Mouse (Mus musculus) liver, embryonic 13.5 days (tissue): ENCODE data around the gene Ipp. TPM values are rescaled to one million over a fixed set of nuclear protein-coding genes. Genes with fewer than 3 reads are reported as not detected.

ENCODE experiments used
- ATAC-seq: fragments of 200-750 bp; cut with Nextera tagmentation; 2 replicates; pipeline ENCODE4 v1.8.0; 2017; ENCODE audit warnings: low read depth, mild to moderate bottlenecking, moderate number of reproducible peaks, moderate library complexity
- DNase-seq: peaks from one replicate; pipeline ENCODE4 v3.0.0; 2022
- H3K27ac ChIP-seq: fragments of 300-500 bp; sonication (generic); 2 replicates; pipeline ENCODE4 v1.5.1; 2015; ENCODE audit warnings: moderate library complexity, mild to moderate bottlenecking, inconsistent platforms
- H3K27me3 ChIP-seq: fragments of 300-500 bp; sonication (generic); 2 replicates; pipeline ENCODE4 v1.6.1; 2015; ENCODE audit warnings: mild to moderate bottlenecking, inconsistent platforms
- H3K36me3 ChIP-seq: fragments of 300-500 bp; sonication (generic); 2 replicates; pipeline ENCODE4 v1.6.1; 2015; ENCODE audit warnings: mild to moderate bottlenecking, inconsistent platforms
- H3K4me1 ChIP-seq: fragments of 300-500 bp; sonication (generic); replicated peaks from 2 replicates; pipeline ENCODE4 v1.6.1; 2015; ENCODE audit warnings: inconsistent platforms
- H3K4me2 ChIP-seq: fragments of 300-500 bp; sonication (generic); 2 replicates; pipeline ENCODE4 v1.6.1; 2015; ENCODE audit warnings: inconsistent platforms, mild to moderate bottlenecking, moderate library complexity
- H3K4me3 ChIP-seq: fragments of 300-500 bp; sonication (generic); replicated peaks from 2 replicates; pipeline ENCODE4 v1.5.1; 2015; ENCODE audit warnings: mild to moderate bottlenecking, inconsistent platforms
- H3K9ac ChIP-seq: fragments of 300-500 bp; sonication (generic); 2 replicates; pipeline ENCODE4 v1.6.1; 2015; ENCODE audit warnings: mild to moderate bottlenecking, inconsistent platforms
- H3K9me3 ChIP-seq: fragments of 300-500 bp; sonication (generic); replicated peaks from 2 replicates; pipeline ENCODE4 v1.6.1; 2016; ENCODE audit warnings: inconsistent platforms
- WGBS: fragments of 180-500 bp; shearing (Covaris S2); methylation state at CpG from one replicate; pipeline ENCODE4 v1.1.7; 2015; ENCODE audit not compliant: insufficient replicate concordance; 5-methylcytosine and 5-hydroxymethylcytosine counted together
- polyA plus RNA-seq: library from polyadenylated mRNA; unstranded; fragments of >200 nt; fragmentation: Nextera tagmentation; extraction: Ambion mirVana; gene quantifications from 2 replicates; pipeline ENCODE4 v1.2.1, GENCODE M21; 2015

The Ipp gene
- polyA plus RNA-seq, 1 experiment from 2014 or later, result 16.2 TPM

- no peak overlapping the region for H3K27ac ChIP-seq
- peak; percentile 47; the same call in 1 of the 2 replicates for ATAC-seq
- no peak overlapping the region for H3K9ac ChIP-seq
- no peaks in the 10 kb centered on the region for H3K9me3 ChIP-seq
- H3K36me3 ChIP-seq, result no peaks in the 10 kb centered on the region
- WGBS, result 70% methylated on average over 3 of the region's 3 CpGs
- DNase-seq, result no peak
- peaks cover 13% of the 10 kb centered on the region for H3K4me1 ChIP-seq
- H3K4me2 ChIP-seq, result no peak overlapping the region
- no peaks in the 10 kb centered on the region for H3K27me3 ChIP-seq
- no peak overlapping the region for H3K4me3 ChIP-seq
Observed at GRCm38 (mm10) chr4:116499978-116500377, 7.4 kb upstream of the Ipp start.

- Histone ChIP-seq H3K4me1 (peaks cover 23% of the 10 kb centered on the region), H3K9ac (peak overlapping the region; percentile 88), H3K27me3 (no peaks in the 10 kb centered on the region), H3K27ac (peak overlapping the region; percentile 83), H3K4me2 (peak overlapping the region; percentile 78), H3K4me3 (peak overlapping the region; percentile 77), H3K9me3 (no peaks in the 10 kb centered on the region), H3K36me3 (peaks cover 4% of the 10 kb centered on the region; the same call in 1 of the 2 replicates)
- 21% methylated on average over 11 of the region's 11 CpGs for WGBS
- ATAC-seq, result peak; percentile 4; the same call in 1 of the 2 replicates
- no peak for DNase-seq
Observed at GRCm38 (mm10) chr4:116506886-116507424, 394 bp upstream of the Ipp start.

GRCm38 (mm10) chr4:116531109-116531508 is 23.8 kb downstream of the Ipp start:
- no peaks in the 10 kb centered on the region for H3K9me3 ChIP-seq
- no peaks in the 10 kb centered on the region for H3K4me1 ChIP-seq
- no peak overlapping the region for H3K27ac ChIP-seq
- DNase-seq (no peak), ATAC-seq (no peak)
- WGBS, result 55% methylated on average over 2 of the region's 2 CpGs
- H3K4me2 ChIP-seq, result no peak overlapping the region
- peaks cover 31% of the 10 kb centered on the region for H3K36me3 ChIP-seq
- no peaks in the 10 kb centered on the region for H3K27me3 ChIP-seq
- H3K9ac ChIP-seq, result no peak overlapping the region
- no peak overlapping the region for H3K4me3 ChIP-seq

GRCm38 (mm10) chr4:116536351-116536750 is 29.0 kb downstream of the Ipp start:
- Histone ChIP-seq H3K27me3 (no peaks in the 10 kb centered on the region), H3K9me3 (no peaks in the 10 kb centered on the region), H3K9ac (no peak overlapping the region), H3K4me2 (no peak overlapping the region), H3K4me3 (no peak overlapping the region), H3K36me3 (peaks cover 23% of the 10 kb centered on the region), H3K4me1 (no peaks in the 10 kb centered on the region), H3K27ac (no peak overlapping the region)
- no peak for DNase-seq
- ATAC-seq, result no peak

DNA sequence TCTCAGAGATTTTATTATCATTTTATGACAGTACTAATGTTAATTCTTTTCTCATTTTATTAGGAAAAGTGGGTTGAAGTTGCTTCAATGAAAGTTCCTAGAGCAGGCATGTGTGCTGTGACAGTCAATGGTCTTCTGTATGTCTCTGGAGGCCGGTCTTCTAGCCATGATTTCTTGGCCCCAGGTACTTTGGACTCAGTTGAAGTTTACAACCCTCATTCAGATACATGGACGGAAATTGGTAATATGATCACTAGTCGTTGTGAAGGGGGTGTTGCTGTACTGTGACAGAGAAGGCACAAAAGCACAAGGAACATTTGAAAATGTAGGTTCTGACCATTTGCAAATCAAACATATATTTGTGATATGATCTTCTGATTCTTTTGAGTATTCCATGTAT is 30.4 kb downstream of the Ipp start:
- Histone ChIP-seq H3K4me3 (no peak overlapping the region), H3K4me2 (no peak overlapping the region), H3K9ac (no peak overlapping the region), H3K4me1 (no peaks in the 10 kb centered on the region), H3K27ac (no peak overlapping the region), H3K36me3 (peaks cover 16% of the 10 kb centered on the region), H3K27me3 (no peaks in the 10 kb centered on the region), H3K9me3 (no peaks in the 10 kb centered on the region)
- WGBS, result 78% methylated on average over 3 of the region's 3 CpGs
- ATAC-seq (no peak), DNase-seq (no peak)

DNA sequence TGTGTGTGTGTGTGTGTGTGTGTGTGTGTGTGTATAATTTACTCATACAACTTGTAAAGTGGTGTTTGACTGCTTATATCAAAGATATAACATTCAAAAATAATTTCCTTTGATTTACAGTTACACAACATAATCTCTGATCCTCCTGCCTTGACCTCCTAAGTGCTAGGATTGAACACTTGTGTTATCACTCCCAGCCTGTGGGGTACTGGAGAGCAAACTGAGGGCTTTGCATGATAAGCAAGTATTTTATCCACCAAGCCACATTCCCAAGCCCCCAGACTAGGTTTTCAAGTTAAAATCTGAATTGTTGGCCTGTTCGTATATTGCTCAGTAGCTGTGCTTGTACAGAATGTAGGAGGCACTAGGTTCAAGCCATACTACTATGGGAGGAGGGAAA is 43.1 kb downstream of the Ipp start:
- Histone ChIP-seq H3K4me3 (no peak overlapping the region), H3K4me2 (no peak overlapping the region), H3K4me1 (peaks cover 8% of the 10 kb centered on the region), H3K27me3 (no peaks in the 10 kb centered on the region), H3K9ac (no peak overlapping the region), H3K9me3 (no peaks in the 10 kb centered on the region), H3K27ac (no peak overlapping the region), H3K36me3 (peaks cover 24% of the 10 kb centered on the region)
- 22% methylated on average over 1 of the region's 1 CpGs for WGBS
- no peak for DNase-seq
- 0 out of 2 replicates have a peak, but pooled peaks have one; percentile 36 for ATAC-seq

- H3K27ac ChIP-seq, result no peak overlapping the region
- H3K9me3 ChIP-seq, result no peaks in the 10 kb centered on the region
- H3K4me2 ChIP-seq, result no peak overlapping the region
- 76% methylated on average over 3 of the region's 3 CpGs for WGBS
- no peak for ATAC-seq
- H3K27me3 ChIP-seq, result no peaks in the 10 kb centered on the region
- no peak for DNase-seq
- no peak overlapping the region for H3K4me3 ChIP-seq
- no peak overlapping the region for H3K9ac ChIP-seq
- peaks cover 8% of the 10 kb centered on the region for H3K4me1 ChIP-seq
- H3K36me3 ChIP-seq, result peaks cover 24% of the 10 kb centered on the region
Observed at GRCm38 (mm10) chr4:116553035-116553434, 45.7 kb downstream of the Ipp start.

- no peaks in the 10 kb centered on the region for H3K9me3 ChIP-seq
- DNase-seq, result peak; percentile 69
- H3K36me3 ChIP-seq, result peaks cover 24% of the 10 kb centered on the region
- peaks cover 27% of the 10 kb centered on the region for H3K4me1 ChIP-seq
- no peak for ATAC-seq
- WGBS, result 2% methylated on average over 23 of the region's 23 CpGs
- no peaks in the 10 kb centered on the region for H3K27me3 ChIP-seq
- peak within 1 kb of the TSS; percentile 93 for H3K4me3 ChIP-seq
- peak within 1 kb of the TSS; percentile 97 for H3K27ac ChIP-seq
- peak within 1 kb of the TSS; percentile 88 for H3K4me2 ChIP-seq
- peak within 1 kb of the TSS; percentile 84 for H3K9ac ChIP-seq
Observed at GRCm38 (mm10) chr4:116555413-116556300, 48.3 kb downstream of the Ipp start, which contains the start of gene Tmem69. Gene Tmem69 (minus strand): TSS chr4:116555936.

DNA sequence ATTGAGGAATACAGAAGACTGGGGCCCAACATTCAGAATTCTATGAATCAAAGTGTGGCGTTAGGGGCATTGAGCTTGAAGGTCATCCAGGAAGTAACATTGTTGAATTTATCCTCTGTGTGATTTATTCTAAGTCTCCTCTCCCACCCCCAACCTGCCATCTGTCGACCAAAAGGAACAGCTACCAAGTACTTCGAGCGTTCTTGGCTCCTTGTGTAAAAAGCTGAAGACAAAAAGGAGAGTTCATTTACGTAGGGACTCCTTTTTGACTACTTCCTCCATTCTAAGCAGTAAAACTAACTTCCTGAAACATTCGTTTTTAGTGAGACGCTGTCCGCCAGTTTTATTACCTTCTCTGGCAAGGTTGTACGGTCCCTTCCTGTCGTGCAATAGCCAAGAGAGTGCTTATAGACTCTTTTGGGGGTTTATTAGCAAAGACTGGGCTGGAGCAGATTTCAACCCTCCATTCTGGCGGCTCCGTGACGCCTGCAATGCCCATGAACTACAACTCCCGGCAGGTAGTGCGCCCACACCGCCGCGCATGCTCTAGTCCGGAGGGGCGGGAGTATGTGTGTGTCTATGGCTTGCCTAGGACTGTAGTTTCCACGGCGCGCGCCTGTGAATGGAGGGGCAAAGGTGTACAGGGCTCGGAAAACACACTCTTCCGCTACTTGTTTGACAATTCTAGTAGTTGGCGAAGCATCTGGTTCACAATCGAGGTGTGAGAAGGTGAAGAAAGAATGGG is 49.4 kb downstream of the Ipp start:
- DNase-seq (peak; percentile 93), ATAC-seq (peak; percentile 92)
- WGBS, result under 1% methylated on average over 28 of the region's 28 CpGs
- Histone ChIP-seq H3K9me3 (no peaks in the 10 kb centered on the region), H3K4me3 (peak overlapping the region; percentile 93), H3K4me1 (peaks cover 35% of the 10 kb centered on the region), H3K4me2 (peak overlapping the region; percentile 88), H3K27ac (peak overlapping the region; percentile 97), H3K27me3 (no peaks in the 10 kb centered on the region), H3K9ac (peak overlapping the region; percentile 84), H3K36me3 (peaks cover 26% of the 10 kb centered on the region)

- no peaks in the 10 kb centered on the region for H3K27me3 ChIP-seq
- peak within 1 kb of the TSS; percentile 97 for H3K27ac ChIP-seq
- peaks cover 37% of the 10 kb centered on the region for H3K4me1 ChIP-seq
- WGBS, result under 1% methylated on average over 78 of the region's 78 CpGs
- H3K9me3 ChIP-seq, result no peaks in the 10 kb centered on the region
- peak within 1 kb of the TSS; percentile 93 for H3K4me3 ChIP-seq
- H3K36me3 ChIP-seq, result peaks cover 23% of the 10 kb centered on the region
- peak within 1 kb of the TSS; percentile 94 for H3K9ac ChIP-seq
- ATAC-seq (peak; percentile 94), DNase-seq (peak; percentile 97)
- peak within 1 kb of the TSS; percentile 88 for H3K4me2 ChIP-seq
Observed at GRCm38 (mm10) chr4:116557306-116558121, 50.2 kb downstream of the Ipp start, which contains the start of gene Gpbp1l1. Gene Gpbp1l1 (plus strand): TSS chr4:116557658.
